Mouse (Mus musculus) forebrain, postnatal 0 days (tissue): ENCODE data around the gene Ttc41. TPM values are rescaled to one million over a fixed set of nuclear protein-coding genes. Genes with fewer than 3 reads are reported as not detected.
A peak's percentile ranks its signal among the peaks of the same experiment; 100 is the strongest.

Source experiments
- ATAC-seq: fragments of 200-750 bp; cut with Nextera tagmentation; 2 replicates; pipeline ENCODE4 v1.8.0; 2017; ENCODE audit warnings: mild to moderate bottlenecking, moderate library complexity
- DNase-seq: peaks from one replicate; pipeline ENCODE4 v3.0.0-alpha.2; 2015
- H3K27ac ChIP-seq: fragments of 300-500 bp; sonication (generic); 2 replicates; pipeline ENCODE4 v1.5.1; 2014; ENCODE audit warnings: low read depth, mild to moderate bottlenecking, antibody characterized with exemption, low read length, moderate library complexity, mixed read lengths
- H3K27me3 ChIP-seq: fragments of 300-500 bp; sonication (generic); 2 replicates; pipeline ENCODE4 v1.6.1; 2014; ENCODE audit warnings: mild to moderate bottlenecking, low read length, mixed read lengths; ENCODE audit not compliant: insufficient read depth
- H3K36me3 ChIP-seq: fragments of 300-500 bp; sonication (generic); 2 replicates; pipeline ENCODE4 v1.6.1; 2014; ENCODE audit warnings: mild to moderate bottlenecking, moderate library complexity; ENCODE audit not compliant: insufficient read depth
- H3K4me1 ChIP-seq: fragments of 300-500 bp; sonication (generic); 2 replicates; pipeline ENCODE4 v1.6.1; 2014; ENCODE audit warnings: antibody characterized with exemption; ENCODE audit not compliant: insufficient read depth
- H3K4me2 ChIP-seq: fragments of 300-500 bp; sonication (generic); 2 replicates; pipeline ENCODE4 v1.6.1; 2014; ENCODE audit warnings: low read depth, mild to moderate bottlenecking, moderate library complexity
- H3K4me3 ChIP-seq: fragments of 300-500 bp; sonication (generic); 2 replicates; pipeline ENCODE4 v1.5.1; 2014; ENCODE audit warnings: low read depth, low read length, mixed read lengths
- H3K9ac ChIP-seq: fragments of 300-500 bp; sonication (generic); 2 replicates; pipeline ENCODE4 v1.6.1; 2014; ENCODE audit warnings: mild to moderate bottlenecking
- H3K9me3 ChIP-seq: fragments of 300-500 bp; sonication (generic); 2 replicates; pipeline ENCODE4 v1.6.1; 2016; ENCODE audit warnings: low read length
- CTCF ChIP-seq: sonication (generic); IDR thresholded peaks from 2 replicates; pipeline ENCODE4 v1.5.1; 2016; ENCODE audit warnings: antibody characterized with exemption, control low read depth, low read depth
- WGBS: fragments of 180-500 bp; shearing (Covaris S2); extraction: QIAGEN DNeasy Blood & Tissue Kit; methylation state at CpG from one replicate; pipeline ENCODE4 v1.1.7; 2014; 5-methylcytosine and 5-hydroxymethylcytosine counted together
- polyA plus RNA-seq: library from polyadenylated mRNA; unstranded; fragments of >200 nt; fragmentation: Nextera tagmentation; extraction: Ambion mirVana; gene quantifications from 2 replicates; pipeline ENCODE4 v1.2.1, GENCODE M21; 2015
- total RNA-seq: library from RNA; depleted of rRNA; stranded (reverse); fragments of >200 nt; gene quantifications from 2 replicates; pipeline ENCODE4 v1.2.3, GENCODE M21; 2014

Gene Ttc41
- total and polyA plus RNA-seq, 2 experiments from 2014 or later, result 1.2 to 1.6 TPM

DNA sequence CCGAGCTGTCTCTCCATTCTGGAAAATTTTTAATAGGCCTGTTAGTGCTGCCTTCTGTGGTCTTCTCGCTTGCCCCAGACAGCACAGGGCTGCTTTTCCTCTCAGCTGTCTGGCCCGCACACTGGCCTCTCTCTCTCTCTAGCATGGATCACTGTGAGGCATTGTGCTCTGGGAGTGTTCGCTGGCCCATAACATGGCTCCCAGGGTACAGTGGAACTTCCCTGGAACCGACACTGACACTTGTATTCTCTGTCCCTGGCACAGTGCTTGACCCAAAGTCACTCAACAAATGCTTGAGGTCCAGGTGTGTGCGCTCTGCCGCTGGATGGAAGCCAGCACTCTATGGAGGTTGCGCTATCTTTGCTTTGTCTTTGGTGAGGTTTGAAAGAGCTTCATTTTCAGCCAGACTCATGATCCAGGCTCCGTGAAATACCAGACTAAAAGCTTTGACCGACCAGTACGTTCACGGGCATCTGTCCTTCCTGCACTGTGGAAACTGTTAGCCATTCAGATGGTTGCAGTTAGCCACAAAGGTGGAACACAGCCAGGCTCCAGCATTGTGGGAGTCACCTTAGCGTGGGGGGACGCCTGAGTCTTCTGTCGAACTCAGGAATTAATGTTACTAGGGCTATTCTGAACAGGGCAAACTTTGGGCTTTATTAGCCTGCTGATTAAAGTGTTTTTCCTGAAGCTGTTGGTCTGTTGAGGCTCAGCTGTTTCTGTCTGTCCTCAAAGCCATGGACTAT lies 102.6 kb downstream of the Ttc41 start:
- H3K9me3 ChIP-seq, result no peaks in the 10 kb centered on the region
- H3K4me1 ChIP-seq, result no peaks in the 10 kb centered on the region
- no peak for TF ChIP-seq CTCF
- H3K36me3 ChIP-seq, result 0 out of 2 replicates have a peak, but pooled peaks cover 2% of the 10 kb centered on the region
- H3K27ac ChIP-seq, result no peak overlapping the region
- H3K4me3 ChIP-seq, result no peak overlapping the region
- no peak overlapping the region for H3K9ac ChIP-seq
- peak; percentile 81 for ATAC-seq
- 59% methylated on average over 15 of the region's 15 CpGs for WGBS
- DNase-seq, result no peak
- no peaks in the 10 kb centered on the region for H3K27me3 ChIP-seq
- H3K4me2 ChIP-seq, result no peak overlapping the region

DNA sequence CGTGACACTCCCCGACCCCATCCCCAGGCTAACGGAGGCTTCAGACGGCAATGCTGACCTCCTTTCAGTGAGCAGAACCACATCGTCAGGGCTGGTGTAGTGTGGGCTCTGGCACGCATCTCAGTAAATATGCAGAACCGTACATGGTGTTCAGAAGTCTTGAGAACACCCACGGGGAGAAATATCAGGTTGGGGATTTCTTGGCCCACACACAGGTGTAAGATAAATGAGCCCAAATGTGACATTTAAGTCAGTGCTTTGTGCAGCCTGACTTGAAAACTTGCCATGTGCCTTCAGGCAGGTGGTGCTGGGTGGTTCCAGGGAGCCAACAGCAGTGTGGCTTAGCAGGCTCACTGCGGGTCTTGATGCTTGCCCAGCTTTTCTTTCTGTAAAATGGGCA lies 104.4 kb downstream of the Ttc41 start:
- no peak for TF ChIP-seq CTCF
- no peak for DNase-seq
- Histone ChIP-seq H3K4me2 (no peak overlapping the region), H3K36me3 (0 out of 2 replicates have a peak, but pooled peaks cover 9% of the 10 kb centered on the region), H3K4me3 (no peak overlapping the region), H3K27ac (no peak overlapping the region), H3K9me3 (no peaks in the 10 kb centered on the region), H3K27me3 (no peaks in the 10 kb centered on the region), H3K4me1 (no peaks in the 10 kb centered on the region), H3K9ac (no peak overlapping the region)
- 70% methylated on average over 9 of the region's 9 CpGs for WGBS
- no peak for ATAC-seq

DNA sequence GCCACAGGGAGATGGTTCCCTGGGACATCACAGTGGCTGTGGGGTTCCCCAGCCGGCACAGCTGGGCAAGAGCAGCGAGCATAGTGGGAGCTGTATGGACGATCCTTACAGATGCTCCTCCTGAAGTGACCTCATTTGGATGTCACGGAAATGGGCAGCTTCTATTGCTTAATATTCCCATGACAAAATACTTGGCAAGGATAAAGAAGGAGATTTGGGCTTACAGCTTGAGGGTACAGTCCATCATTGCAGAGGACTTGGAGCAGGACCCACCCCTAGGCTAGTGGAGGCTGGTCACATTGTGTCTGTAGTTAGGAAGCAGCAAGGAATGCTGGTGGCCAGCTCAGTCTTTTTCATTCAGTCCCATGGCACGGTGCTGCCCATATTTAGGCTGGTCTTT lies 105.0 kb downstream of the Ttc41 start:
- Histone ChIP-seq H3K4me1 (no peaks in the 10 kb centered on the region), H3K9me3 (no peaks in the 10 kb centered on the region), H3K27ac (no peak overlapping the region), H3K27me3 (no peaks in the 10 kb centered on the region), H3K4me3 (no peak overlapping the region), H3K9ac (no peak overlapping the region), H3K4me2 (no peak overlapping the region), H3K36me3 (0 out of 2 replicates have a peak, but pooled peaks cover 9% of the 10 kb centered on the region)
- ATAC-seq (no peak), DNase-seq (no peak)
- 93% methylated on average over 5 of the region's 5 CpGs for WGBS
- no peak for TF ChIP-seq CTCF

DNA sequence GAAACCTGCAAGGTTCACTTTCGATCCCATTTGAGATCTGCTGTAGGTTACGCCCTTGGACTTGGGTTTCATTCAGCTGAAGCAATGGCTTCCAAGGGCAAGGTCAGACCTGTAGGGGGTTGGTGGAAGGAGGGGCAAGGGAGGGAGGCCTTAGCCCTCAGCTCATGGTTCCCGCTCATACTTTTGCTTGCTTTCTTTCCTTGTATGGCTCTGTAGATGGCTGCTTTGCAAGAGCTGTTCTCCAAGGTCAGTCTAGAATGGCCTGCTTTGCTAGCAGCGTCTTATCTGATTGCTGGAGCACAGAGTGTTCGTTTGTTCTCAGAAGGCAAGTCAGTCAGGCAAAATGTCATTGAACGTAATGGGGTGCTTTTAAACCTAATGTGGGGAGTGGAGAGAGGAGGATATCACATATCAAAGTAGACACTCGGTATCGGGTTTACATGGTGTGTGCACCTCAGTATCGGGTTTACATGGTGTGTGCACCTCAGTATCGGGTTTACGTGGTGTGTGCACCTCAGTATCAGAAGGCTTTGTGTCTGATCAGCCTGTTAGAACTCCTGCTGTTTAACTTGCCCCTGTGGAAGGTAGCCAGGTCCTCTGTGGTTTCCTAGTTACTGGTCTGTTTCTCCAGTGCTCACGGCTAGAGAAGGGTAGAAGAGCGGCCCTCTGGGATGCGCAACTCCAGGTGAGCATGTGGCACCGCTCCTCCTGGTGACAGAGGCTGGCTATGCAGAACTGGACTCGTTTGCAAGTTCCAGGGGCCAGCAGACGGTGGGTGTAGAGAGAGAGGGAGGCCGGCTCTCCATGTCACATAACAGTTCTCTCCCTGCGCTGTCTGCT lies 108.9 kb downstream of the Ttc41 start:
- WGBS, result 82% methylated on average over 19 of the region's 19 CpGs
- Histone ChIP-seq H3K4me1 (no peaks in the 10 kb centered on the region), H3K9me3 (no peaks in the 10 kb centered on the region), H3K4me2 (no peak overlapping the region), H3K27me3 (no peaks in the 10 kb centered on the region), H3K36me3 (0 out of 2 replicates have a peak, but pooled peaks cover 9% of the 10 kb centered on the region), H3K27ac (no peak overlapping the region), H3K9ac (no peak overlapping the region), H3K4me3 (no peak overlapping the region)
- DNase-seq (no peak), ATAC-seq (no peak)
- no peak for TF ChIP-seq CTCF

DNA sequence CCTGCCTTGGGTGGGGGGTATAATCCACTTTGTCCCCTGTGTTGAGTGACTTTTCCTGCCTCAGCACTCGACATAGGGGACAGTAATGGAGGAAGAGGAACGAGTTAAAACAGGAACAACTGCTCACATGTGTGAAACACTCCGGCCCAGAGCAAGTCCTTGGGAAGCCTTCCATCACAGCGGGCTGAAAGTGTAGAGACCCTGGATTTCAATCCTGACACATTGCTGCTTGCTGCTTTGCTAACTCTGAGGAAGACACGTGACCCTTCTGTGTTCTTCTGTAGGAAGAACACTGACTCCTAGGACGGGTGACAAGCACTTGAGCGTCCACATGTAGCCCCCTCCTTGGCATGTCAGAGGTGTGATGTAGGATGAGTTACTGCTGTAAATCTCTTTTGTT lies 109.5 kb downstream of the Ttc41 start:
- no peak for TF ChIP-seq CTCF
- no peak overlapping the region for H3K4me2 ChIP-seq
- H3K36me3 ChIP-seq, result peaks cover 13% of the 10 kb centered on the region; the same call in 1 of the 2 replicates
- ATAC-seq, result no peak
- DNase-seq, result no peak
- no peaks in the 10 kb centered on the region for H3K4me1 ChIP-seq
- H3K9ac ChIP-seq, result no peak overlapping the region
- H3K27ac ChIP-seq, result no peak overlapping the region
- H3K9me3 ChIP-seq, result no peaks in the 10 kb centered on the region
- 84% methylated on average over 7 of the region's 7 CpGs for WGBS
- H3K27me3 ChIP-seq, result no peaks in the 10 kb centered on the region
- H3K4me3 ChIP-seq, result no peak overlapping the region

DNA sequence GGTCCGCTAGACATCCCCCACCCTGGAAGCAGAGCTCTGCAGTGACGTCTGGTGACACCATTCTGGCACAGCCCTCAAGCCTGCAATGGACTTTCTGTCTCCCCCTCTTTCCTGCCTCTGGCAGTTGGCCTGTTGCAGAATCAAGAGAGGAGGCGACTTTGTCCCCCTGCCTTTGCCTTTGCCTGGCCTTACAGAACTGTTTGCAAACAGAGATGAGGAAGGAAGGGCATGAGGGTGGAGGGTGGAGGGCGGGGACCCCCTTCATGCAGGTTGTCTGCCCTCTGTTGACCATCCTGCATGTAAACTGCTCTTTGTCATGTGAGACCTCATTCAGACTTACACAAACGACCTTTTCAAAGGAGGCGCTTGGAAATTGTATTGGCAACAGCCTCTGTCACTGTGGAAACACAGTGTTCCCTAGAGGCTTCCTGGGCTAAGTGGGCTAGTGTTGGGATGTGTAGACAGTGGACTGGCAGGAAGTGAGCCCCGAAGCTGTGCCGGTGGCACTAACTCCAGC lies 114.1 kb downstream of the Ttc41 start:
- H3K4me2 ChIP-seq, result no peak overlapping the region
- no peaks in the 10 kb centered on the region for H3K4me1 ChIP-seq
- 0 out of 2 replicates have a peak overlapping the region, but pooled peaks have one; percentile 18 for H3K9ac ChIP-seq
- peaks cover 20% of the 10 kb centered on the region for H3K36me3 ChIP-seq
- no peak overlapping the region for H3K4me3 ChIP-seq
- no peaks in the 10 kb centered on the region for H3K9me3 ChIP-seq
- TF ChIP-seq CTCF, result no peak; the same call in 1 of the 2 replicates
- H3K27ac ChIP-seq, result no peak overlapping the region
- DNase-seq (peak; percentile 64), ATAC-seq (peak; percentile 91)
- 14% methylated on average over 8 of the region's 8 CpGs for WGBS
- H3K27me3 ChIP-seq, result no peaks in the 10 kb centered on the region
